Mouse (Mus musculus): ENCODE measurements around the gene Slc25a33.

GRCm38 (mm10) chr4:149780565-149781356, 6.7 kb upstream of the Slc25a33 start:
- TF ChIP-seq CTCF (IDR thresholded peaks at IDR 0.05; ENCODE audit: borderline replicate concordance, control insufficient read depth, extremely low read depth, insufficient read depth, low read length, poor library complexity) (no peak), POLR2A (IDR thresholded peaks at IDR 0.05; ENCODE audit: control insufficient read depth, extremely low read depth, insufficient read depth, low read length, poor library complexity) (no peak)

Measured in thymus, adult 2 months (tissue).